Comparison of ENCODE assay signal across 8 mouse cellular contexts in genomic region chr9:44490086-44490967, GRCm38 (mm10). TPM values are rescaled to one million over a fixed set of nuclear protein-coding genes. Genes with fewer than 3 reads are reported as not detected.
DNase-seq lines count a peak whose midpoint lies in the region; ATAC-seq and TF ChIP-seq lines count a peak whose summit lies in the region.

No protein-coding gene starts in this region.

- peak overlapping the region; percentile 95 for H3K4me2 ChIP-seq in forebrain, embryonic 14.5 days (ENCODE audit: low read length)
- peak overlapping the region; percentile 84 for H3K4me2 ChIP-seq in intestine, postnatal 0 days (replicated peaks; ENCODE audit: low read depth)
- peak overlapping the region; percentile 52 for H3K4me2 ChIP-seq in liver, embryonic 15.5 days
- H3K4me2 ChIP-seq in stomach, embryonic 16.5 days (ENCODE audit: low read depth, low read length): peak overlapping the region; percentile 87

- H3K9ac ChIP-seq in forebrain, embryonic 14.5 days (ENCODE audit: low read length): no peak overlapping the region
- no peak overlapping the region for H3K9ac ChIP-seq in intestine, postnatal 0 days (ENCODE audit: low read depth, low read length)
- H3K9ac ChIP-seq in liver, embryonic 15.5 days: no peak overlapping the region
- H3K9ac ChIP-seq in stomach, embryonic 16.5 days (ENCODE audit: low read length): peak overlapping the region; percentile 98

- 0 out of 2 replicates have a peak, but pooled peaks cover 5% of the 10 kb centered on the region for H3K36me3 ChIP-seq in forebrain, embryonic 14.5 days (ENCODE audit: control insufficient read depth, insufficient read depth, low read length)
- no peaks in the 10 kb centered on the region; the same call in 1 of the 2 replicates for H3K36me3 ChIP-seq in intestine, postnatal 0 days (ENCODE audit: control insufficient read depth, insufficient read depth)
- H3K36me3 ChIP-seq in liver, embryonic 15.5 days (replicated peaks): no peaks in the 10 kb centered on the region
- H3K36me3 ChIP-seq in stomach, embryonic 16.5 days (ENCODE audit: control insufficient read depth, insufficient read depth, low read length): no peaks in the 10 kb centered on the region

- no peaks in the 10 kb centered on the region for H3K9me3 ChIP-seq in forebrain, embryonic 14.5 days (replicated peaks; ENCODE audit: control insufficient read depth, low read length)
- H3K9me3 ChIP-seq in intestine, postnatal 0 days (ENCODE audit: control insufficient read depth): no peaks in the 10 kb centered on the region
- no peaks in the 10 kb centered on the region for H3K9me3 ChIP-seq in liver, embryonic 15.5 days (replicated peaks)
- no peaks in the 10 kb centered on the region for H3K9me3 ChIP-seq in stomach, embryonic 16.5 days (replicated peaks; ENCODE audit: control insufficient read depth, low read length)

- ATAC-seq in forebrain, embryonic 14.5 days: no peak
- ATAC-seq in intestine, postnatal 0 days: peak; percentile 65
- ATAC-seq in liver, embryonic 15.5 days (ENCODE audit: insufficient read depth): peak; percentile 33
- no peak for ATAC-seq in stomach, embryonic 16.5 days (ENCODE audit: insufficient read depth, low FRiP score)
- ATAC-seq in megakaryocyte progenitor cell, adult 5-6 weeks (replicated peaks; ENCODE audit: poor library complexity): no peak

- H3K27ac ChIP-seq in forebrain, embryonic 14.5 days (ENCODE audit: low read depth, low read length): no peak overlapping the region; the same call in 1 of the 2 replicates
- H3K27ac ChIP-seq in intestine, postnatal 0 days (ENCODE audit: low read depth, low read length): peak overlapping the region; percentile 83
- H3K27ac ChIP-seq in liver, embryonic 15.5 days (replicated peaks): peak overlapping the region; percentile 79
- H3K27ac ChIP-seq in stomach, embryonic 16.5 days (ENCODE audit: low read length): peak overlapping the region; percentile 97

- peaks cover 84% of the 10 kb centered on the region for H3K4me1 ChIP-seq in forebrain, embryonic 14.5 days (ENCODE audit: control insufficient read depth, insufficient read depth, low read length)
- peaks cover 38% of the 10 kb centered on the region for H3K4me1 ChIP-seq in intestine, postnatal 0 days (replicated peaks; ENCODE audit: control insufficient read depth, insufficient read depth, low read length)
- peaks cover 72% of the 10 kb centered on the region for H3K4me1 ChIP-seq in liver, embryonic 15.5 days (replicated peaks)
- peaks cover 92% of the 10 kb centered on the region for H3K4me1 ChIP-seq in stomach, embryonic 16.5 days (ENCODE audit: control insufficient read depth, insufficient read depth, low read length)

- H3K27me3 ChIP-seq in forebrain, embryonic 14.5 days (replicated peaks; ENCODE audit: control insufficient read depth, insufficient read depth, low read length): no peaks in the 10 kb centered on the region
- no peaks in the 10 kb centered on the region for H3K27me3 ChIP-seq in intestine, postnatal 0 days (replicated peaks; ENCODE audit: control insufficient read depth, insufficient read depth, low read length)
- no peaks in the 10 kb centered on the region for H3K27me3 ChIP-seq in liver, embryonic 15.5 days
- no peaks in the 10 kb centered on the region for H3K27me3 ChIP-seq in stomach, embryonic 16.5 days (ENCODE audit: control insufficient read depth, insufficient read depth, low read length)

- peak overlapping the region; percentile 3; the same call in 1 of the 2 replicates for H3K4me3 ChIP-seq in forebrain, embryonic 14.5 days (ENCODE audit: low read depth, low read length)
- peak overlapping the region; percentile 16; the same call in 1 of the 2 replicates for H3K4me3 ChIP-seq in intestine, postnatal 0 days (ENCODE audit: low read depth, low read length)
- peak overlapping the region; percentile 22; the same call in 1 of the 2 replicates for H3K4me3 ChIP-seq in liver, embryonic 15.5 days (replicated peaks)
- H3K4me3 ChIP-seq in stomach, embryonic 16.5 days (replicated peaks; ENCODE audit: low read length): peak overlapping the region; percentile 94

- TF ChIP-seq CTCF in intestine, postnatal 0 days (IDR thresholded peaks at IDR 0.05; ENCODE audit: low read depth): no peak

- WGBS in forebrain, embryonic 14.5 days: 17% methylated on average over 17 of the region's 17 CpGs
- WGBS in intestine, postnatal 0 days: 21% methylated on average over 17 of the region's 17 CpGs
- 42% methylated on average over 17 of the region's 17 CpGs for WGBS in liver, embryonic 15.5 days (ENCODE audit: insufficient replicate concordance)
- WGBS in stomach, embryonic 16.5 days: 20% methylated on average over 17 of the region's 17 CpGs

- DNase-seq in adrenal gland, adult 2 months: peak; percentile 55
- no peak for DNase-seq in adrenal gland, postnatal 4 days (ENCODE audit: low spot score in 2 of 2)
- peak; percentile 55 for DNase-seq in adrenal gland, postnatal 10 days
- no peak for DNase-seq in forebrain, embryonic 14.5 days (ENCODE audit: low spot score)

RNA-seq across cellular contexts. Expression of gene Bcl9l, which starts 7.7 kb away (rescaled TPM):
- 10 to 100 TPM; 41.9 to 61.1 TPM for total RNA-seq in adrenal gland, adult 2 months (2021)
- 62.7 and 64.5 TPM in 2 replicates for polyA plus RNA-seq in adrenal gland, adult 2 months (2012; rRNA removed)
- total RNA-seq in adrenal gland, postnatal 4 days (2021): 10 to 100 TPM; 86.4 to 97.9 TPM
- 10 to 100 TPM; 64.6 to 72.6 TPM for total RNA-seq in adrenal gland, postnatal 10 days (2021)
- polyA plus RNA-seq in forebrain, embryonic 14.5 days (2014; fragmentation: Nextera tagmentation; extraction: Ambion mirVana): 9.9 and 13.4 TPM in 2 replicates
- 4.8 and 4.9 TPM in 2 replicates for polyA plus RNA-seq in intestine, postnatal 0 days (2015; fragmentation: Nextera tagmentation; extraction: Ambion mirVana)
- 1.9 and 2.3 TPM in 2 replicates for polyA plus RNA-seq in liver, embryonic 15.5 days (2015; fragmentation: Nextera tagmentation; extraction: Ambion mirVana)
- polyA plus RNA-seq in stomach, embryonic 16.5 days (2015; fragmentation: Nextera tagmentation; extraction: Ambion mirVana): 9.0 and 10.6 TPM in 2 replicates
- total RNA-seq in megakaryocyte progenitor cell, adult 5-6 weeks (2015): 4.3 and 4.5 TPM in 2 replicates
- 1.6 and 1.8 TPM in 2 replicates for total RNA-seq in megakaryocyte progenitor cell, adult 5-6 weeks (2017)

RNA-seq across cellular contexts. Expression of gene Upk2, which starts 35.6 kb away (rescaled TPM):
- total RNA-seq in adrenal gland, adult 2 months (2021): not detected
- polyA plus RNA-seq in adrenal gland, adult 2 months (2012; rRNA removed): not detected in 2 replicates
- not detected for total RNA-seq in adrenal gland, postnatal 4 days (2021)
- total RNA-seq in adrenal gland, postnatal 10 days (2021): not detected
- not detected in 2 replicates for polyA plus RNA-seq in forebrain, embryonic 14.5 days (2014; fragmentation: Nextera tagmentation; extraction: Ambion mirVana)
- not detected in 2 replicates for polyA plus RNA-seq in intestine, postnatal 0 days (2015; fragmentation: Nextera tagmentation; extraction: Ambion mirVana)
- not detected in 2 replicates for polyA plus RNA-seq in liver, embryonic 15.5 days (2015; fragmentation: Nextera tagmentation; extraction: Ambion mirVana)
- polyA plus RNA-seq in stomach, embryonic 16.5 days (2015; fragmentation: Nextera tagmentation; extraction: Ambion mirVana): 31.1 and 39.0 TPM in 2 replicates
- not detected in 2 replicates for total RNA-seq in megakaryocyte progenitor cell, adult 5-6 weeks (2015)
- not detected in 2 replicates for total RNA-seq in megakaryocyte progenitor cell, adult 5-6 weeks (2017)

RNA-seq across cellular contexts. Expression of gene Foxr1, which starts 49.4 kb away (rescaled TPM):
- total RNA-seq in adrenal gland, adult 2 months (2021): not detected
- not detected in 2 replicates for polyA plus RNA-seq in adrenal gland, adult 2 months (2012; rRNA removed)
- total RNA-seq in adrenal gland, postnatal 4 days (2021): not detected
- not detected for total RNA-seq in adrenal gland, postnatal 10 days (2021)
- polyA plus RNA-seq in forebrain, embryonic 14.5 days (2014; fragmentation: Nextera tagmentation; extraction: Ambion mirVana): not detected in 2 replicates
- polyA plus RNA-seq in intestine, postnatal 0 days (2015; fragmentation: Nextera tagmentation; extraction: Ambion mirVana): not detected in 2 replicates
- polyA plus RNA-seq in liver, embryonic 15.5 days (2015; fragmentation: Nextera tagmentation; extraction: Ambion mirVana): 0.06 TPM in 1 of 2 replicates, not detected in the other
- not detected in 2 replicates for polyA plus RNA-seq in stomach, embryonic 16.5 days (2015; fragmentation: Nextera tagmentation; extraction: Ambion mirVana)
- total RNA-seq in megakaryocyte progenitor cell, adult 5-6 weeks (2015): not detected in 2 replicates
- not detected in 2 replicates for total RNA-seq in megakaryocyte progenitor cell, adult 5-6 weeks (2017)

Comparison
In these comparisons a context has a peak if more than half of its experiments do, and no peak if none do; other contexts are left out.
1. DNase-seq: peak in adrenal gland, adult 2 months (single experiment) and adrenal gland, postnatal 10 days (single experiment); none in adrenal gland, postnatal 4 days (0 of 2) and forebrain, embryonic 14.5 days (single experiment).
2. ATAC-seq: peak in intestine, postnatal 0 days (single experiment) and liver, embryonic 15.5 days (single experiment); none in forebrain, embryonic 14.5 days (single experiment), stomach, embryonic 16.5 days (single experiment) and megakaryocyte progenitor cell, adult 5-6 weeks (single experiment).
3. H3K4me3 ChIP-seq: peak in every context shown above with its lines; median percentile 94 in stomach, embryonic 16.5 days; 22 in liver, embryonic 15.5 days; 16 in intestine, postnatal 0 days; 3 in forebrain, embryonic 14.5 days.
4. RNA of gene Upk2, which starts 35.6 kb away (polyA plus RNA-seq): 31.1 to 39.0 TPM in stomach, embryonic 16.5 days; not detected in forebrain, embryonic 14.5 days, not detected in intestine, postnatal 0 days, not detected in adrenal gland, adult 2 months and not detected in liver, embryonic 15.5 days; every median in the first group is over 10 times any median in the second.
5. Peak in every context shown above with its lines, with median percentiles within 50 percentile points of each other: H3K4me2 ChIP-seq.